Mouse (Mus musculus) liver, adult 2 months (tissue): Measurements from ENCODE around the gene Pus7l. TPM values are rescaled to one million over a fixed set of nuclear protein-coding genes. Genes with fewer than 3 reads are reported as not detected.

Experiments used
- DNase-seq: peaks from one replicate; pipeline ENCODE4 v3.0.0-alpha.2; 2011; ENCODE audit warnings: low read depth, low spot score; ENCODE audit errors: extremely low read depth
- H3K27ac ChIP-seq: fragments of 200-500 bp; replicated peaks from 2 replicates; pipeline ENCODE4 v1.5.1; 2012; ENCODE audit warnings: low read depth, mild to moderate bottlenecking, control low read depth, inconsistent platforms, low read length; ENCODE audit not compliant: insufficient read depth
- H3K27me3 ChIP-seq: fragments of 200-500 bp; 2 replicates; pipeline ENCODE4 v1.6.1; 2012; ENCODE audit warnings: mild to moderate bottlenecking, moderate library complexity, low read length, inconsistent platforms; ENCODE audit not compliant: control insufficient read depth, insufficient read depth
- H3K36me3 ChIP-seq: fragments of 200-500 bp; 2 replicates; pipeline ENCODE4 v1.6.1; 2012; ENCODE audit warnings: low read length, inconsistent platforms; ENCODE audit not compliant: control insufficient read depth, insufficient read depth
- H3K4me1 ChIP-seq: fragments of 200-500 bp; 2 replicates; pipeline ENCODE4 v1.6.1; 2011; ENCODE audit warnings: low read length; ENCODE audit not compliant: control insufficient read depth, insufficient read depth
- H3K4me3 ChIP-seq: fragments of 200-500 bp; 2 replicates; pipeline ENCODE4 v1.5.1; 2011; ENCODE audit warnings: low read depth, mild to moderate bottlenecking, control low read depth, low read length, moderate library complexity; ENCODE audit not compliant: insufficient read depth
- H3K79me2 ChIP-seq: fragments of 200-500 bp; 2 replicates; pipeline ENCODE4 v1.6.1; 2012; ENCODE audit warnings: inconsistent platforms, mild to moderate bottlenecking, low read length, moderate library complexity; ENCODE audit not compliant: control insufficient read depth, insufficient read depth
- H3K9ac ChIP-seq: fragments of 200-500 bp; 2 replicates; pipeline ENCODE4 v1.6.1; 2012; ENCODE audit warnings: low read depth, mild to moderate bottlenecking, control low read depth, inconsistent platforms, low read length
- CTCF ChIP-seq: fragments of 200-500 bp; IDR thresholded peaks from 2 replicates; pipeline ENCODE4 v1.5.1; 2011; ENCODE audit warnings: low read depth, low read length, control low read depth
- POLR2A ChIP-seq: fragments of 200-500 bp; IDR thresholded peaks from 2 replicates; pipeline ENCODE4 v1.6.1; 2011; ENCODE audit warnings: low read length, control low read depth; ENCODE audit not compliant: insufficient read depth; ENCODE audit errors: extremely low read depth
- WGBS: fragments of 180-500 bp; shearing (Covaris S2); methylation state at CpG from one replicate; pipeline ENCODE4 v1.1.7; 2018; 5-methylcytosine and 5-hydroxymethylcytosine counted together
- polyA plus RNA-seq: library from polyadenylated mRNA; depleted of rRNA; stranded (reverse); fragments of >200 nt; gene quantifications from 2 replicates; pipeline ENCODE4 v1.2.3, GENCODE M21; 2012
- total RNA-seq: library from RNA; depleted of rRNA; stranded (reverse); fragments of >200 nt; gene quantifications from 2 replicates; pipeline ENCODE4 v1.2.3, GENCODE M21; 2014

Gene Pus7l
- total and polyA plus RNA-seq, 2 experiments: 0.92 to 1.5 TPM

- no peak overlapping the region for H3K27ac ChIP-seq
- peaks cover 15% of the 10 kb centered on the region for H3K36me3 ChIP-seq
- no peaks in the 10 kb centered on the region for H3K79me2 ChIP-seq
- WGBS: 53% methylated on average over 4 of the region's 4 CpGs
- no peak overlapping the region for H3K4me3 ChIP-seq
- H3K27me3 ChIP-seq: no peaks in the 10 kb centered on the region
- TF ChIP-seq POLR2A: no peak
- TF ChIP-seq CTCF: no peak
- no peak overlapping the region for H3K9ac ChIP-seq
- H3K4me1 ChIP-seq: peaks cover 7% of the 10 kb centered on the region
- peak; percentile 12 for DNase-seq
These were observed 1.5 kb upstream of the Pus7l start for GRCm38 (mm10) chr15:94544844-94545243.

DNA sequence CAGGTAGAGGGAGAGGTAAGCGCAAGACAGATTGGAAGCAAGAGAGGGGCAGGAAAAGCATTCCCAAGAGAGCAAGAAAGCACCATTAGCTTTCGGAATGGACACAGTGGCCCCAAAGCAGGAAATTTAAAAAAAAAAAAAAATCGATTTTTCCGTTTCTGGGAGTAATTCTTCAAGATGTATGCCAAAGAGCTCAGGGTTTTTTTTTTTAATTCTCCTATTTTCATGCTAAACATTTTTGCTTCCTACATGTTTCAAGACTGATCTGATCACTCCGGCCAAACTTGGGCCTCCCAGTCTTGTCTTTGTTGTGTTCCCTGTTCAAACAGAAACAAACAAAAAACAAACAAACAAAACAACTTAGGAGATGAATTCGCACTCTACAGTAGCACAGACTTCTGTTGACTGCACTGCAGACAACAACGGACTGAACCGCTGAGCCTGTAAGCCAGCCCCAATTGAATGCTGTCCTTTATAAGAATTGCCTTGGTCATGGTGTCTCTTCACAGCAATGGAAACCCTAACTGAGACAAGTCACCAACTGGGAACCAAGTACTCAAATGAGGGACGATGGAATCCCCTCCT, 797 bp upstream of the Pus7l start:
- peaks cover 10% of the 10 kb centered on the region for H3K36me3 ChIP-seq
- DNase-seq: no peak
- no peaks in the 10 kb centered on the region for H3K27me3 ChIP-seq
- H3K9ac ChIP-seq: peak overlapping the region; percentile 83
- peaks cover 7% of the 10 kb centered on the region for H3K4me1 ChIP-seq
- peak overlapping the region; percentile 92 for H3K4me3 ChIP-seq
- TF ChIP-seq CTCF (no peak), POLR2A (no peak)
- peak overlapping the region; percentile 88 for H3K27ac ChIP-seq
- no peaks in the 10 kb centered on the region for H3K79me2 ChIP-seq
- 34% methylated on average over 9 of the region's 9 CpGs for WGBS

DNA sequence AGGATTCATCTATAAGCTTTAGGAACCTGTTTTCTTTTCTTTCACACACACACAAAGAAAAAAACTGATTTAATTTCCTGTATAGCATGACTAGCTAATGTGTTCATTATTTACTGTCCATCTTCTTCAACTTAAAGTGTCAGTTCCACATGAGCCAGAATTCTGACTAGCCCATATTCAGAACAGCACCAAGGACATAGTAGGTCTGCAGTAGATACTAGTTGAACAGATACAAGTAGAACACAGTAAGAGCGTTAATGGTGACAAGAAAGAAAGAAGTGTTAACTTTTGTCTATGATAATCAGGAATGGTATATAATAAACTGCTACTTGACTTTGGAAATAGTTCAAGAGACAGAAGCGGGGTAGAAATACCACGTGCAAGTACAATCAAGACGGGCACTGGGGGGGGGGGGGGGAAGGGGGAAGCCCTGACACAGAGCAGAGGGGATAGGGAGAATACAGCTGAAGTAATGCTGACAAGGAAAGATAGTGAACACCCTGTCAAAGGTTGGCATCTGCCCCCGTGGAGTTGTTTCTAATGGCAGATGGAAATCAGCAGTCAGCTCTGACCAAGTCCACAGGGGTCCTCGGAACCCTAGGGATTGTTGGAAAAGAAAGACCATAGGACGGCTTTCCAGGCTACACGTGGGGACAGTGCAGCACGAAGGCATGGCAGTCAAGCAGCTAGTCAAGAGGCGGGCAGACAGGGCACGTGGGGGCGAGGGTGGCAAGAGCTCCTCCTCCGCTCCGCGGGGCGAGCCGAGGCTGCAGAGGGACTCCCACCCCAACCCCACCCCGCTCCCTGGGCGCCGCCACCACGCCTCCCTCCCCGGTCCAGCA, 559 bp downstream of the Pus7l start:
- H3K36me3 ChIP-seq: peaks cover 3% of the 10 kb centered on the region; the same call in 1 of the 2 replicates
- peak overlapping the region; percentile 92 for H3K4me3 ChIP-seq
- DNase-seq: no peak
- H3K9ac ChIP-seq: peak overlapping the region; percentile 63
- 8% methylated on average over 22 of the region's 22 CpGs for WGBS
- no peaks in the 10 kb centered on the region for H3K79me2 ChIP-seq
- no peak overlapping the region for H3K27ac ChIP-seq
- no peaks in the 10 kb centered on the region for H3K27me3 ChIP-seq
- TF ChIP-seq POLR2A (no peak), CTCF (no peak)
- peaks cover 7% of the 10 kb centered on the region for H3K4me1 ChIP-seq

DNA sequence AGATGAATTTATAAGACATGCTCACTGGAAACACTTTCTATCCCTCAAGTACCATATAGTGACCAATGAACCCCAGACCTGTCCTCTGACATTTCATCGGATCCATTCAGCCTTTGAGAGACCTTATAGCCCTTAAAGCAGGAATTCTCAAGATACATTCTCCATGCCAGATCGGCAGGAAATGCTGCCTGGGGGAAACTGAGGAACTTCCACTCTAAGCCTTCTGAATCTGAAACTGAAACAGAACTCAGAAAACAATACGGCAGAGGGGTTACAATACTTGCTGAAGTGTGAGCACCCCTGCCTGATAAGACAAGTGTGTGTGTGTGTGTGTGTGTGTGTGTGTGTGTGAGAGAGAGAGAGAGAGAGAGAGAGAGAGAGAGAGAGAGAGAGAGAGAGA, 4.1 kb downstream of the Pus7l start:
- 86% methylated on average over 3 of the region's 3 CpGs for WGBS
- Histone ChIP-seq H3K36me3 (no peaks in the 10 kb centered on the region; the same call in 1 of the 2 replicates), H3K4me3 (no peak overlapping the region), H3K79me2 (no peaks in the 10 kb centered on the region), H3K27ac (no peak overlapping the region), H3K9ac (no peak overlapping the region), H3K4me1 (peaks cover 3% of the 10 kb centered on the region), H3K27me3 (no peaks in the 10 kb centered on the region)
- no peak for TF ChIP-seq CTCF
- TF ChIP-seq POLR2A: no peak
- DNase-seq: no peak

- no peak overlapping the region for H3K4me3 ChIP-seq
- peaks cover 16% of the 10 kb centered on the region; the same call in 1 of the 2 replicates for H3K36me3 ChIP-seq
- no peaks in the 10 kb centered on the region for H3K27me3 ChIP-seq
- no peak for DNase-seq
- TF ChIP-seq CTCF (no peak), POLR2A (no peak)
- no peak overlapping the region for H3K9ac ChIP-seq
- no peaks in the 10 kb centered on the region for H3K4me1 ChIP-seq
- no peak overlapping the region for H3K27ac ChIP-seq
- H3K79me2 ChIP-seq: no peaks in the 10 kb centered on the region
- WGBS: 92% methylated on average over 7 of the region's 7 CpGs
These were observed 7.8 kb downstream of the Pus7l start for GRCm38 (mm10) chr15:94535521-94535920.
